Mouse (Mus musculus) E14TG2a.4 (cell line): ENCODE measurements around the gene Rgmb.

Experiments used
- CTCF ChIP-seq: conservative IDR thresholded peaks from 2 replicates; pipeline ENCODE4 v1.5.1; 2014; ENCODE audit warnings: low read length
- NANOG ChIP-seq: IDR thresholded peaks from 2 replicates; pipeline ENCODE4 v1.6.1; 2014; ENCODE audit warnings: borderline replicate concordance, low read length, mixed read lengths
- POU5F1 ChIP-seq: IDR thresholded peaks from 2 replicates; pipeline ENCODE4 v1.6.1; 2014; ENCODE audit warnings: low read length, borderline replicate concordance

- no peak for TF ChIP-seq CTCF
- no peak for TF ChIP-seq POU5F1
- TF ChIP-seq NANOG, result no peak
Measured at GRCm38 (mm10) chr17:15808015-15808414, 22.8 kb downstream of the Rgmb start.
